In the genomic region with DNA sequence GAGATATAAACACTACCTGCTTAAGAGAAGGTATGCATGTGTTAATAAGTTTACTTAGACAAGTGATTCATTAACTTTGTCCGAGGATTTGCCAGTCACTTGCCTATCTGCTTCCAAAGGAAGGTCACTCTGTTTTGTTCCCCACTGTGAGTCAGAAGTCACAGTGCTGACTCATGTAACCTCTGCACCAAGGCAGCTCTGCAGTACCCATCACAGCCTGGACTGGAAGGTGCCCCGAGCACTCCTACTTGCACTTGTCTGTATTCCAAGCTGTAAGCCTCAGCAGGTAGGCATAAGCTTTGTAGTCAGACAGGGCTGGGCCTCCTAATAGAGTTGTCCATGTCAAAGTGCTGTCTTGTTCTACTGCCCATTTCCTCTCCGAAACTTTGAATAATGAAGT, we compare ENCODE assay signal across 16 mouse cellular contexts.
DNase-seq lines count a peak whose midpoint lies in the region; ATAC-seq and TF ChIP-seq lines count a peak whose summit lies in the region.
"Had no signal": no experiment of that assay in that cellular context is flagged by ENCODE, and none has a peak within 500 bp of the region (broad histone marks: within the 10 kb centered on the region; RNA-seq: fewer than 3 reads in every experiment).

No protein-coding gene starts in this region.

- no peaks in the 10 kb centered on the region for H3K27me3 ChIP-seq in intestine, postnatal 0 days (replicated peaks; ENCODE audit: control insufficient read depth, insufficient read depth, low read length)
- H3K27me3 ChIP-seq: forebrain, embryonic 15.5 days; neural tube, embryonic 12.5 days had no signal

- DNase-seq in ES-CJ7 (ENCODE audit: low read depth, low spot score), result peak; percentile 2
- peak; percentile 57 for DNase-seq in adrenal gland, postnatal 10 days
- peak; percentile 32 to 74 for DNase-seq in kidney, postnatal 25 days
- no peak for DNase-seq in right cerebral cortex, postnatal 10 days (ENCODE audit: low spot score in 2 of 2)
- no peak for DNase-seq in gastrocnemius, adult 18-20 months (ENCODE audit: low spot score)
- no peak for DNase-seq in layer of hippocampus, adult 9-11 months
- DNase-seq: gastrocnemius, postnatal 10 days; heart, postnatal 36 days; lung, adult 2 months; right cerebral cortex, adult 18-20 months had no signal

- no peak for TF ChIP-seq CTCF in intestine, postnatal 0 days (IDR thresholded peaks at IDR 0.05; ENCODE audit: low read depth)

- H3K9ac ChIP-seq in intestine, postnatal 0 days (ENCODE audit: low read depth, low read length), result no peak overlapping the region
- H3K9ac ChIP-seq: forebrain, embryonic 15.5 days; neural tube, embryonic 12.5 days had no signal

- no peaks in the 10 kb centered on the region for H3K4me1 ChIP-seq in intestine, postnatal 0 days (replicated peaks; ENCODE audit: control insufficient read depth, insufficient read depth, low read length)
- H3K4me1 ChIP-seq: forebrain, embryonic 15.5 days; neural tube, embryonic 12.5 days had no signal

- peak; percentile 98 for ATAC-seq in intestine, postnatal 0 days
- ATAC-seq: forebrain, embryonic 15.5 days; midbrain, embryonic 16.5 days had no signal

- H3K4me2 ChIP-seq in intestine, postnatal 0 days (replicated peaks; ENCODE audit: low read depth), result no peak overlapping the region
- H3K4me2 ChIP-seq: forebrain, embryonic 15.5 days; heart, embryonic 11.5 days; neural tube, embryonic 12.5 days had no signal

- H3K9me3 ChIP-seq in intestine, postnatal 0 days (ENCODE audit: control insufficient read depth), result no peaks in the 10 kb centered on the region
- H3K9me3 ChIP-seq: forebrain, embryonic 15.5 days; limb, embryonic 10.5 days; neural tube, embryonic 12.5 days had no signal

- no peak overlapping the region for H3K27ac ChIP-seq in intestine, postnatal 0 days (ENCODE audit: low read depth, low read length)
- H3K27ac ChIP-seq: forebrain, embryonic 15.5 days; limb, embryonic 10.5 days; neural tube, embryonic 12.5 days had no signal

- no peak overlapping the region for H3K4me3 ChIP-seq in intestine, postnatal 0 days (ENCODE audit: low read depth, low read length)
- H3K4me3 ChIP-seq: forebrain, embryonic 15.5 days; limb, embryonic 10.5 days; neural tube, embryonic 12.5 days had no signal

- no peaks in the 10 kb centered on the region for H3K36me3 ChIP-seq in intestine, postnatal 0 days (ENCODE audit: control insufficient read depth, insufficient read depth)
- H3K36me3 ChIP-seq: forebrain, embryonic 15.5 days; limb, embryonic 10.5 days; neural tube, embryonic 12.5 days had no signal

- 52% methylated on average over 3 of the region's 3 CpGs for WGBS in intestine, postnatal 0 days

Comparison
In these comparisons a context has a peak if more than half of its experiments do, and no peak if none do; other contexts are left out.
1. DNase-seq: peak in ES-CJ7 (single experiment), adrenal gland, postnatal 10 days (single experiment) and kidney, postnatal 25 days (2 of 2); none in right cerebral cortex, postnatal 10 days (0 of 2), gastrocnemius, adult 18-20 months (single experiment) and layer of hippocampus, adult 9-11 months (single experiment).